ENCODE assay signal across 12 mouse cellular contexts in genomic region chr12:69473379-69474057, GRCm38 (mm10).
DNase-seq lines count a peak whose midpoint lies in the region; ATAC-seq lines count a peak whose summit lies in the region.
"Had no signal": no experiment of that assay in that cellular context is flagged by ENCODE, and none has a peak within 500 bp of the region (broad histone marks: within the 10 kb centered on the region; RNA-seq: fewer than 3 reads in every experiment).

No protein-coding gene starts in this region.

- no peak overlapping the region for H3K4me3 ChIP-seq in heart, embryonic 15.5 days
- H3K4me3 ChIP-seq in heart, embryonic 11.5 days (ENCODE audit: low read depth, low read length), result no peak overlapping the region
- H3K4me3 ChIP-seq in midbrain, embryonic 11.5 days (ENCODE audit: low read depth, low read length), result no peak overlapping the region
- no peak overlapping the region for H3K4me3 ChIP-seq in midbrain, embryonic 16.5 days (ENCODE audit: low read depth, low read length)
- no peak overlapping the region for H3K4me3 ChIP-seq in stomach, embryonic 15.5 days (replicated peaks)

- peak overlapping the region; percentile 55; the same call in 1 of the 2 replicates for H3K27ac ChIP-seq in heart, embryonic 15.5 days
- no peak overlapping the region for H3K27ac ChIP-seq in heart, embryonic 11.5 days (ENCODE audit: low read depth, low read length)
- no peak overlapping the region for H3K27ac ChIP-seq in midbrain, embryonic 11.5 days (ENCODE audit: low read depth, low read length)
- H3K27ac ChIP-seq in midbrain, embryonic 16.5 days (ENCODE audit: low read length), result no peak overlapping the region
- peak overlapping the region; percentile 63 for H3K27ac ChIP-seq in stomach, embryonic 15.5 days

- H3K9me3 ChIP-seq in heart, embryonic 15.5 days (replicated peaks), result no peaks in the 10 kb centered on the region
- no peaks in the 10 kb centered on the region for H3K9me3 ChIP-seq in heart, embryonic 11.5 days (replicated peaks; ENCODE audit: control insufficient read depth, low read length)
- no peaks in the 10 kb centered on the region for H3K9me3 ChIP-seq in midbrain, embryonic 11.5 days (ENCODE audit: control insufficient read depth, low read length)
- H3K9me3 ChIP-seq in midbrain, embryonic 16.5 days (replicated peaks; ENCODE audit: control insufficient read depth, low read length, poor library complexity, severe bottlenecking), result no peaks in the 10 kb centered on the region
- H3K9me3 ChIP-seq in stomach, embryonic 15.5 days, result no peaks in the 10 kb centered on the region

- no peaks in the 10 kb centered on the region for H3K27me3 ChIP-seq in heart, embryonic 15.5 days
- H3K27me3 ChIP-seq in heart, embryonic 11.5 days (ENCODE audit: control insufficient read depth, insufficient read depth, low read length), result no peaks in the 10 kb centered on the region
- no peaks in the 10 kb centered on the region; the same call in 1 of the 2 replicates for H3K27me3 ChIP-seq in midbrain, embryonic 11.5 days (ENCODE audit: control insufficient read depth, insufficient read depth, low read length)
- H3K27me3 ChIP-seq in midbrain, embryonic 16.5 days (ENCODE audit: control insufficient read depth, insufficient read depth, low read depth, low read length), result no peaks in the 10 kb centered on the region; the same call in 1 of the 2 replicates
- H3K27me3 ChIP-seq in stomach, embryonic 15.5 days (replicated peaks), result no peaks in the 10 kb centered on the region

- H3K4me2 ChIP-seq in heart, embryonic 15.5 days, result no peak overlapping the region
- H3K4me2 ChIP-seq in heart, embryonic 11.5 days, result no peak overlapping the region
- H3K4me2 ChIP-seq in midbrain, embryonic 11.5 days, result no peak overlapping the region
- no peak overlapping the region for H3K4me2 ChIP-seq in midbrain, embryonic 16.5 days (ENCODE audit: low read length)
- H3K4me2 ChIP-seq in stomach, embryonic 15.5 days, result no peak overlapping the region
- H3K4me2 ChIP-seq: liver, embryonic 11.5 days had no signal

- no peak overlapping the region for H3K9ac ChIP-seq in heart, embryonic 15.5 days
- no peak overlapping the region for H3K9ac ChIP-seq in heart, embryonic 11.5 days (ENCODE audit: low read depth, low read length)
- no peak overlapping the region for H3K9ac ChIP-seq in midbrain, embryonic 11.5 days (ENCODE audit: low read length)
- no peak overlapping the region for H3K9ac ChIP-seq in midbrain, embryonic 16.5 days (ENCODE audit: low read depth, low read length)
- no peak overlapping the region for H3K9ac ChIP-seq in stomach, embryonic 15.5 days

- DNase-seq in midbrain, embryonic 11.5 days (ENCODE audit: low spot score, missing footprints), result peak; percentile 72
- DNase-seq in cerebellum, adult 11 months, result no peak
- no peak for DNase-seq in ovary, postnatal 10 days (ENCODE audit: low spot score)
- DNase-seq: cerebellum, postnatal 14 days; kidney, adult 9 months; thymus, postnatal 25 days had no signal

- no peaks in the 10 kb centered on the region for H3K36me3 ChIP-seq in heart, embryonic 15.5 days
- H3K36me3 ChIP-seq in heart, embryonic 11.5 days (ENCODE audit: control insufficient read depth, insufficient read depth, low read length), result no peaks in the 10 kb centered on the region
- H3K36me3 ChIP-seq in midbrain, embryonic 11.5 days (ENCODE audit: control insufficient read depth, insufficient read depth, low read length), result no peaks in the 10 kb centered on the region
- H3K36me3 ChIP-seq in midbrain, embryonic 16.5 days (ENCODE audit: control insufficient read depth, insufficient read depth, low read length), result no peaks in the 10 kb centered on the region
- no peaks in the 10 kb centered on the region for H3K36me3 ChIP-seq in stomach, embryonic 15.5 days

- H3K4me1 ChIP-seq in heart, embryonic 15.5 days (replicated peaks), result peaks cover 44% of the 10 kb centered on the region
- peaks cover 4% of the 10 kb centered on the region; the same call in 1 of the 2 replicates for H3K4me1 ChIP-seq in heart, embryonic 11.5 days (ENCODE audit: control insufficient read depth, insufficient read depth, low read length)
- peaks cover 11% of the 10 kb centered on the region for H3K4me1 ChIP-seq in midbrain, embryonic 11.5 days (ENCODE audit: control insufficient read depth, insufficient read depth, low read length)
- H3K4me1 ChIP-seq in midbrain, embryonic 16.5 days (ENCODE audit: control insufficient read depth, insufficient read depth, low read length), result peaks cover 14% of the 10 kb centered on the region
- H3K4me1 ChIP-seq in stomach, embryonic 15.5 days, result peaks cover 27% of the 10 kb centered on the region

- 81% methylated on average over 13 of the region's 13 CpGs for WGBS in heart, embryonic 15.5 days
- 77% methylated on average over 13 of the region's 13 CpGs for WGBS in heart, embryonic 11.5 days (ENCODE audit: insufficient replicate concordance)
- 81% methylated on average over 13 of the region's 13 CpGs for WGBS in midbrain, embryonic 11.5 days
- 76% methylated on average over 13 of the region's 13 CpGs for WGBS in midbrain, embryonic 16.5 days
- WGBS in stomach, embryonic 15.5 days, result 77% methylated on average over 13 of the region's 13 CpGs

- no peak for ATAC-seq in heart, embryonic 15.5 days (replicated peaks; ENCODE audit: insufficient number of reproducible peaks, insufficient read depth, low FRiP score, low read depth)
- no peak for ATAC-seq in heart, embryonic 11.5 days (replicated peaks; ENCODE audit: insufficient number of reproducible peaks, low FRiP score, low TSS enrichment)
- ATAC-seq in midbrain, embryonic 11.5 days (ENCODE audit: low FRiP score), result no peak
- ATAC-seq in midbrain, embryonic 16.5 days, result no peak
- ATAC-seq in granulocyte monocyte progenitor cell, adult 5-6 weeks (replicated peaks; ENCODE audit: poor library complexity, severe bottlenecking), result peak; percentile 11; the same call in 1 of the 2 replicates
- no peak for ATAC-seq in stomach, embryonic 15.5 days (ENCODE audit: insufficient read depth, low FRiP score, low read depth)

Comparison
In these comparisons a context has a peak if more than half of its experiments do, and no peak if none do; other contexts are left out.
1. H3K27ac ChIP-seq: peak in heart, embryonic 15.5 days (single experiment) and stomach, embryonic 15.5 days (single experiment); none in heart, embryonic 11.5 days (single experiment), midbrain, embryonic 11.5 days (single experiment) and midbrain, embryonic 16.5 days (single experiment).